Mouse (Mus musculus): ENCODE data around the gene Pitpnb. TPM values are rescaled to one million over a fixed set of nuclear protein-coding genes. Genes with fewer than 3 reads are reported as not detected.
A peak's percentile ranks its signal among the peaks of the same experiment; 100 is the strongest.

Pitpnb gene
- polyA plus RNA-seq, 1 experiment: 0.76 TPM

- Histone ChIP-seq H3K4me3 (replicated peaks) (no peak overlapping the region), H3K27me3 (ENCODE audit: control insufficient read depth) (no peaks in the 10 kb centered on the region), H3K9me3 (ENCODE audit: control insufficient read depth, low read length) (no peaks in the 10 kb centered on the region), H3K36me3 (ENCODE audit: control insufficient read depth) (no peaks in the 10 kb centered on the region), H3K4me1 (ENCODE audit: control insufficient read depth) (no peaks in the 10 kb centered on the region)
- TF ChIP-seq GATA1 (IDR thresholded peaks at IDR 0.05; ENCODE audit: low read length): no peak
- TF ChIP-seq TAL1 (IDR thresholded peaks at IDR 0.05; ENCODE audit: low read length): no peak
Measured at GRCm38 (mm10) chr5:111301736-111302135, 28.8 kb upstream of the Pitpnb start.

GRCm38 (mm10) chr5:111304730-111305129 lies 25.8 kb upstream of the Pitpnb start:
- Histone ChIP-seq H3K4me3 (replicated peaks) (no peak overlapping the region), H3K4me1 (ENCODE audit: control insufficient read depth) (no peaks in the 10 kb centered on the region), H3K9me3 (ENCODE audit: control insufficient read depth, low read length) (no peaks in the 10 kb centered on the region), H3K36me3 (ENCODE audit: control insufficient read depth) (no peaks in the 10 kb centered on the region), H3K27me3 (ENCODE audit: control insufficient read depth) (no peaks in the 10 kb centered on the region)
- TF ChIP-seq TAL1 (IDR thresholded peaks at IDR 0.05; ENCODE audit: low read length) (no peak), GATA1 (IDR thresholded peaks at IDR 0.05; ENCODE audit: low read length) (no peak)

DNA sequence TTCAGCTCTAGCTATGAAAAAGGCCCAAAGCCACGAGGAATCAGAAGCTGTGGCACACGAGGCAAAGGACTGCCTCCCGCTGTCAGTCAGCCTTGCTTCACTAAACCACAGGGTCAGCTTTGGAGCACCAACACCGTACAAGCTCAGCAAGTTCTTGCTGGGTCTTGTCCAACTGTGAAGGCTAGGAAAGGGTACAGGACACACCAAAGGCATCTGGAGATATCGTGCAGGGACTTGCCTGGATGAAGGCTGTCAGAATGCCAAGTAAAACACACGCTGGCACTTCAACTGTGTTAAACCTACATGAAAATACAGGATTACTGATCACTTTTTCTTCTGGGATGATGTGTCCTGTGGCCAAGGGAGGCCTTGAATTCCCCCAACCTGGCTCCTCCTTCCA lies 20.4 kb upstream of the Pitpnb start:
- Histone ChIP-seq H3K4me1 (ENCODE audit: control insufficient read depth) (no peaks in the 10 kb centered on the region), H3K9me3 (ENCODE audit: control insufficient read depth, low read length) (peaks cover 17% of the 10 kb centered on the region), H3K27me3 (ENCODE audit: control insufficient read depth) (no peaks in the 10 kb centered on the region), H3K36me3 (ENCODE audit: control insufficient read depth) (no peaks in the 10 kb centered on the region), H3K4me3 (replicated peaks) (no peak overlapping the region)
- TF ChIP-seq GATA1 (IDR thresholded peaks at IDR 0.05; ENCODE audit: low read length) (no peak), TAL1 (IDR thresholded peaks at IDR 0.05; ENCODE audit: low read length) (no peak)

DNA sequence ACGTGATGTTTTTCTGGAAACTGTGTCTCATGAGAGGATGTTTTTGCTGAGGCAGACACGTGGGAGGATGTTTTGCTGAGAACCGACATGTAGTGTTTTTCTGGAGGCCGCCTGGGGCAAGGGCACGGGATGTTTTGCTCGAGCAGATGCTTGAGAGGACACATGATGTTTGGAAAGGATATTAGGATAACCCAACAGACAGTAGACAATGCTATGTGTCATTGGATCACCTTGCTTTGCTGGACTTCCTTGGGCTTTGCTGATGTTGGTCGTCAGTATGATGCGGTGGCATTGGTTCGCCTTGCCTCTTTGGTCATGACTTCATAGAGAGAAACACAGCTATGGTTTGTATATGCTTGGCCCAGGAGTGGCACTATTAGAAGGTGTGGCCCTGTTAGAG lies 16.7 kb upstream of the Pitpnb start:
- no peaks in the 10 kb centered on the region for H3K4me1 ChIP-seq (ENCODE audit: control insufficient read depth)
- TF ChIP-seq GATA1 (IDR thresholded peaks at IDR 0.05; ENCODE audit: low read length) (no peak), TAL1 (IDR thresholded peaks at IDR 0.05; ENCODE audit: low read length) (no peak)
- no peaks in the 10 kb centered on the region for H3K36me3 ChIP-seq (ENCODE audit: control insufficient read depth)

GRCm38 (mm10) chr5:111315061-111315460 lies 15.5 kb upstream of the Pitpnb start:
- H3K27me3 ChIP-seq (ENCODE audit: control insufficient read depth): no peaks in the 10 kb centered on the region
- H3K4me1 ChIP-seq (ENCODE audit: control insufficient read depth): no peaks in the 10 kb centered on the region
- H3K9me3 ChIP-seq (ENCODE audit: control insufficient read depth, low read length): peaks cover 17% of the 10 kb centered on the region
- no peaks in the 10 kb centered on the region for H3K36me3 ChIP-seq (ENCODE audit: control insufficient read depth)
- TF ChIP-seq GATA1 (IDR thresholded peaks at IDR 0.05; ENCODE audit: low read length): no peak
- no peak overlapping the region for H3K4me3 ChIP-seq (replicated peaks)

More for the DNA sequence above, 16.7 kb upstream of the Pitpnb start:
- no peaks in the 10 kb centered on the region for H3K27me3 ChIP-seq (ENCODE audit: control insufficient read depth)
- H3K4me3 ChIP-seq (replicated peaks): no peak overlapping the region
- H3K9me3 ChIP-seq (ENCODE audit: control insufficient read depth, low read length): peaks cover 17% of the 10 kb centered on the region

DNA sequence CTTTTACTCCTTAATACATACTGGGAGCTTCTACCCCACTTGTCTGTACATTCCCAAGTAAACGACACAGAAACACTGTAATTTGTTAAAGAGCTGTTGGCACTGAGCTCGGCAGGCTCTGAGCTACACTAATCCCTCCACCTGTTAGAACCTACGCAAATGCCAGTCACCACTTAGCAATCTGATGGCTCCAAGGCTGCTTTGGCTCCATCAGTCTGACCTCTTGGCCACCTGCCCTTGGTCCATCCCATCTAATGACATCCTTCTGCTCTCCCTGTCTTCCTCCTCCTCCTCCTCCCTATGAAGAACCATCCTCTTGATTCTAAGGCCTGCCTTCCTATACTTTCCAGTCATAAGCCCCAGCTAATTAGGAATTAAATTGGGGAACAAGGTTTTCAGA lies 13.0 kb upstream of the Pitpnb start:
- no peaks in the 10 kb centered on the region for H3K36me3 ChIP-seq (ENCODE audit: control insufficient read depth)
- TF ChIP-seq TAL1 (IDR thresholded peaks at IDR 0.05; ENCODE audit: low read length) (no peak), GATA1 (IDR thresholded peaks at IDR 0.05; ENCODE audit: low read length) (no peak)
- H3K4me3 ChIP-seq (replicated peaks): no peak overlapping the region
- H3K4me1 ChIP-seq (ENCODE audit: control insufficient read depth): no peaks in the 10 kb centered on the region
- peaks cover 15% of the 10 kb centered on the region for H3K9me3 ChIP-seq (ENCODE audit: control insufficient read depth, low read length)
- no peaks in the 10 kb centered on the region for H3K27me3 ChIP-seq (ENCODE audit: control insufficient read depth)

- Histone ChIP-seq H3K9me3 (ENCODE audit: control insufficient read depth, low read length) (peaks cover 5% of the 10 kb centered on the region), H3K4me3 (replicated peaks) (no peak overlapping the region), H3K36me3 (ENCODE audit: control insufficient read depth) (no peaks in the 10 kb centered on the region), H3K4me1 (ENCODE audit: control insufficient read depth) (no peaks in the 10 kb centered on the region), H3K27me3 (ENCODE audit: control insufficient read depth) (peaks cover 3% of the 10 kb centered on the region)
- TF ChIP-seq GATA1 (IDR thresholded peaks at IDR 0.05; ENCODE audit: low read length) (no peak), TAL1 (IDR thresholded peaks at IDR 0.05; ENCODE audit: low read length) (no peak)
Measured at GRCm38 (mm10) chr5:111318946-111319345, 11.6 kb upstream of the Pitpnb start.

DNA sequence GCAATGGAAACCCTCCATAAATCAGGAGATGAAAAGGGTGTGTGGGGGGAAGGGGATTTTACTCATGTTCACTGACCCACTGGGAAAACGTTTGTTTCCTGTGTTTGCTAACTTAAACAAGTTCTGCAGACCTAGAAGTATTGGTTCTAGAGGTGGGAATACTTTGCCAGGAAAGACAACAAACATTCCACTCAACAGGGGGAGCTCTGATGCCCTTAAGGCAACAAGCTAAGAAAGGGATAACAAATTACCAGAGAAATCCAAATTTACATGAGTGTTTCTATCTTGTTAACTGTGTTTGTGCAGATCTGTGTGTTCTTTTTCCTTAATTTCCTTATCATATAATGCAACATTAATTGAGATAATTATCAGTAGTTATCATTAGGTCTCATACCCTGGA lies 4.8 kb upstream of the Pitpnb start:
- Histone ChIP-seq H3K27me3 (ENCODE audit: control insufficient read depth) (peaks cover 3% of the 10 kb centered on the region), H3K4me1 (ENCODE audit: control insufficient read depth) (peaks cover 11% of the 10 kb centered on the region), H3K36me3 (ENCODE audit: control insufficient read depth) (no peaks in the 10 kb centered on the region), H3K9me3 (ENCODE audit: control insufficient read depth, low read length) (peaks cover 6% of the 10 kb centered on the region), H3K4me3 (replicated peaks) (no peak overlapping the region)
- TF ChIP-seq GATA1 (IDR thresholded peaks at IDR 0.05; ENCODE audit: low read length) (no peak), TAL1 (IDR thresholded peaks at IDR 0.05; ENCODE audit: low read length) (no peak)

GRCm38 (mm10) chr5:111327420-111327819 lies 3.1 kb upstream of the Pitpnb start:
- Histone ChIP-seq H3K27me3 (ENCODE audit: control insufficient read depth) (peaks cover 3% of the 10 kb centered on the region), H3K4me3 (replicated peaks) (no peak overlapping the region), H3K9me3 (ENCODE audit: control insufficient read depth, low read length) (peaks cover 6% of the 10 kb centered on the region), H3K4me1 (ENCODE audit: control insufficient read depth) (peaks cover 22% of the 10 kb centered on the region), H3K36me3 (ENCODE audit: control insufficient read depth) (peaks cover 2% of the 10 kb centered on the region; the same call in 1 of the 2 replicates)
- TF ChIP-seq TAL1 (IDR thresholded peaks at IDR 0.05; ENCODE audit: low read length) (no peak), GATA1 (IDR thresholded peaks at IDR 0.05; ENCODE audit: low read length) (no peak)

DNA sequence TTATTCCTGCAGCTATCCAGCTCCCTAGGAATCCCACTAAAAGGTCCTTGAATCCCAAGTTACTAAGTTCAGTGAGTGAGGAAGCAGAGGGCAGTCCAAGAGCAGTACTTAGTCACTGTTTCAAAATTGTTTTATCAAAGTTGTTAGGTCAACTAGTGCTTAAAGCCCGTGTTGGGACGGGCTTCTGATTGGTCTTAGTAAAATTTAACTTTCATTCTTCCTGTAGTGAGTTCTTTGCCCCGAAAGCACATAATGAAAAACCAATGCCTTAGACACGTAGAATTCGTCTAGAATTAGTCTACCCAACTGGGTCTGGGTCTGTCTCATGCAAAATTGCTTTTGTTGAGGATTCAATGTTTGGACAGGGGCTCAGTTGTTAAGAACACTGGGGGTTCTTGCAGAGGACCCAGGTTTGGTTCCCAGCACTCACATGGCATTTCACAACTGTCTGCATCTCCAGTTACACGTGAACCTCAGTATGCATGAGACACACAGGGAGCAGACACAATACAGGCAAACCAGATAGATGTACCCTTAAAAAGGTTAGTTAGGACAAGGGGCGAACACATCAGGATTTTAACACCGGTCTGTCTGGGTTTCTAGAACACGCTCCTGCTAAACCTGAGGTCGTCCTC lies 664 bp upstream of the Pitpnb start:
- no peaks in the 10 kb centered on the region; the same call in 1 of the 2 replicates for H3K27me3 ChIP-seq (ENCODE audit: control insufficient read depth)
- H3K36me3 ChIP-seq (ENCODE audit: control insufficient read depth): peaks cover 19% of the 10 kb centered on the region
- peaks cover 29% of the 10 kb centered on the region for H3K4me1 ChIP-seq (ENCODE audit: control insufficient read depth)
- TF ChIP-seq GATA1 (IDR thresholded peaks at IDR 0.05; ENCODE audit: low read length) (no peak), TAL1 (IDR thresholded peaks at IDR 0.05; ENCODE audit: low read length) (no peak)
- H3K9me3 ChIP-seq (ENCODE audit: control insufficient read depth, low read length): peaks cover 6% of the 10 kb centered on the region
- peak overlapping the region; percentile 98 for H3K4me3 ChIP-seq (replicated peaks)

Data from erythroblast, embryonic 14.5 days (primary cell).